8 mouse cellular contexts compared by ENCODE assay signal in the genomic region with DNA sequence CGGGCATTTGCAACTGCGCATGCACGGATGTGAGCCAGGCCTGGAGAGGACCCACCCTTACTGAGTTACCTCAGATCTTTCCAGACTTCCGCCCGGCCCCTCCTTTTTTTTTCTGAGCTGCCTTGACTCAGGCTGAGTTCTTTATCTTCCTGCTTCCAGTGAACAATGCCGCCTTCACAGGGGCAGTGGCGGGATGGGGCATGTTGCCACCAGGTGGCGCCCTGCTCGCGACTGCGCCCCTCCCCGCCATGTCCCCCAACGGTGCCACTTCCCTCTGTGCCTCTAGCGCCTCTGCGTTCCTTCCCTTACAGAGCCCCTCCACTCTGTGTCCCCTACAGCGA. TPM values are rescaled to one million over a fixed set of nuclear protein-coding genes. Genes with fewer than 3 reads are reported as not detected.
DNase-seq lines count a peak whose midpoint lies in the region; ATAC-seq lines count a peak whose summit lies in the region.

No protein-coding gene starts in this region.

- peak overlapping the region; percentile 92 for H3K27ac ChIP-seq in intestine, embryonic 14.5 days (ENCODE audit: low read depth)
- H3K27ac ChIP-seq in midbrain, embryonic 10.5 days (replicated peaks) = peak overlapping the region; percentile 94

- H3K9me3 ChIP-seq in intestine, embryonic 14.5 days (ENCODE audit: control insufficient read depth, low read length) = no peaks in the 10 kb centered on the region
- H3K9me3 ChIP-seq in midbrain, embryonic 10.5 days (replicated peaks) = no peaks in the 10 kb centered on the region

- WGBS in intestine, embryonic 14.5 days = 2% methylated on average over 16 of the region's 16 CpGs
- 1% methylated on average over 16 of the region's 16 CpGs for WGBS in midbrain, embryonic 10.5 days

- peak overlapping the region; percentile 57 for H3K4me2 ChIP-seq in intestine, embryonic 14.5 days (ENCODE audit: low read length)

- peak overlapping the region; percentile 52; the same call in 1 of the 2 replicates for H3K4me3 ChIP-seq in intestine, embryonic 14.5 days (ENCODE audit: low read depth, low read length)
- H3K4me3 ChIP-seq in midbrain, embryonic 10.5 days = peak overlapping the region; percentile 63

- H3K27me3 ChIP-seq in intestine, embryonic 14.5 days (replicated peaks; ENCODE audit: control insufficient read depth, insufficient read depth, low read length) = no peaks in the 10 kb centered on the region
- H3K27me3 ChIP-seq in midbrain, embryonic 10.5 days (ENCODE audit: low read depth, poor library complexity, severe bottlenecking) = no peaks in the 10 kb centered on the region

- peak overlapping the region; percentile 29 for H3K9ac ChIP-seq in intestine, embryonic 14.5 days (ENCODE audit: low read length)

- ATAC-seq in intestine, embryonic 14.5 days (replicated peaks; ENCODE audit: low FRiP score, low TSS enrichment, low read depth) = peak; percentile 89

- H3K4me1 ChIP-seq in intestine, embryonic 14.5 days (replicated peaks; ENCODE audit: control insufficient read depth, insufficient read depth, low read length) = peaks cover 25% of the 10 kb centered on the region
- H3K4me1 ChIP-seq in midbrain, embryonic 10.5 days = peaks cover 53% of the 10 kb centered on the region

- DNase-seq in adrenal gland, adult 2 months = peak; percentile 94
- DNase-seq in embryo, embryonic 10 days (ENCODE audit: low spot score) = peak; percentile 93
- peak; percentile 83 to 90 for DNase-seq in gastrocnemius, postnatal 36 days
- peak; percentile 91 for DNase-seq in intestine, embryonic 14.5 days (ENCODE audit: low spot score)
- DNase-seq in left cerebral cortex, postnatal 4 days = peak; percentile 82
- DNase-seq in midbrain, embryonic 10.5 days (ENCODE audit: low spot score) = peak; percentile 92
- DNase-seq in right cerebral cortex, postnatal 4 days = peak; percentile 77
- peak; percentile 94 for DNase-seq in yolk sac, embryonic 10.5 days (ENCODE audit: low spot score)

- intact Hi-C loops in gastrocnemius, postnatal 36 days (cut with DNase I) = loop anchor here (2.0 kb wide), 1 partner anchor 14 kb away; the partner anchor contains the start of gene Ticam1
- intact Hi-C loops in left cerebral cortex, postnatal 4 days (cut with DNase I) = no loop called here

- H3K36me3 ChIP-seq in intestine, embryonic 14.5 days (ENCODE audit: control insufficient read depth, insufficient read depth, low read length) = peaks cover 7% of the 10 kb centered on the region
- peaks cover 11% of the 10 kb centered on the region for H3K36me3 ChIP-seq in midbrain, embryonic 10.5 days

RNA-seq across cellular contexts. Expression of gene Plin3, which starts 1.5 kb away (rescaled TPM):
- total RNA-seq in adrenal gland, adult 2 months (2021) = 100 to 1,000 TPM in 1 of 2 experiments, 10 to 100 TPM in 1; 65.9 to 101 TPM
- 43.9 and 51.8 TPM in 2 replicates for polyA plus RNA-seq in adrenal gland, adult 2 months (2012; rRNA removed)
- total RNA-seq in gastrocnemius, postnatal 36 days (2021) = 10 to 100 TPM; 44.4 to 45.7 TPM
- polyA plus RNA-seq in intestine, embryonic 14.5 days (2014; fragmentation: Nextera tagmentation; extraction: Ambion mirVana) = 88.2 and 95.1 TPM in 2 replicates
- 1 to 10 TPM; 4.5 to 6.1 TPM for total RNA-seq in left cerebral cortex, postnatal 4 days (2021)
- 59.5 and 70.0 TPM in 2 replicates for polyA plus RNA-seq in midbrain, embryonic 10.5 days (2016; fragmentation: Nextera tagmentation; extraction: Ambion mirVana)

RNA-seq across cellular contexts. Expression of gene Arrdc5, which starts 8.9 kb away (rescaled TPM):
- total RNA-seq in adrenal gland, adult 2 months (2021) = not detected
- polyA plus RNA-seq in adrenal gland, adult 2 months (2012; rRNA removed) = not detected in 2 replicates
- total RNA-seq in gastrocnemius, postnatal 36 days (2021) = not detected
- polyA plus RNA-seq in intestine, embryonic 14.5 days (2014; fragmentation: Nextera tagmentation; extraction: Ambion mirVana) = 0.17 TPM in 1 of 2 replicates, not detected in the other
- not detected for total RNA-seq in left cerebral cortex, postnatal 4 days (2021)
- not detected in 2 replicates for polyA plus RNA-seq in midbrain, embryonic 10.5 days (2016; fragmentation: Nextera tagmentation; extraction: Ambion mirVana)

RNA-seq across cellular contexts. Expression of gene Uhrf1, which starts 12.0 kb away (rescaled TPM):
- 1 to 10 TPM; 3.1 to 3.5 TPM for total RNA-seq in adrenal gland, adult 2 months (2021)
- polyA plus RNA-seq in adrenal gland, adult 2 months (2012; rRNA removed) = 2.7 and 3.0 TPM in 2 replicates
- 1 to 10 TPM; 1.4 to 3.0 TPM for total RNA-seq in gastrocnemius, postnatal 36 days (2021)
- polyA plus RNA-seq in intestine, embryonic 14.5 days (2014; fragmentation: Nextera tagmentation; extraction: Ambion mirVana) = 122 and 123 TPM in 2 replicates
- total RNA-seq in left cerebral cortex, postnatal 4 days (2021) = 10 to 100 TPM; 12.3 to 16.2 TPM
- polyA plus RNA-seq in midbrain, embryonic 10.5 days (2016; fragmentation: Nextera tagmentation; extraction: Ambion mirVana) = 291 and 321 TPM in 2 replicates

RNA-seq across cellular contexts. Expression of gene Ticam1, which starts 14.6 kb away (rescaled TPM):
- 10 to 100 TPM; 22.7 to 29.4 TPM for total RNA-seq in adrenal gland, adult 2 months (2021)
- 39.7 and 50.2 TPM in 2 replicates for polyA plus RNA-seq in adrenal gland, adult 2 months (2012; rRNA removed)
- total RNA-seq in gastrocnemius, postnatal 36 days (2021) = 1 to 10 TPM; 2.0 to 3.2 TPM
- polyA plus RNA-seq in intestine, embryonic 14.5 days (2014; fragmentation: Nextera tagmentation; extraction: Ambion mirVana) = 7.1 and 11.3 TPM in 2 replicates
- total RNA-seq in left cerebral cortex, postnatal 4 days (2021) = 1 to 10 TPM; 3.4 to 3.7 TPM
- polyA plus RNA-seq in midbrain, embryonic 10.5 days (2016; fragmentation: Nextera tagmentation; extraction: Ambion mirVana) = 2.4 and 3.1 TPM in 2 replicates

RNA-seq across cellular contexts. Expression of gene Fem1a, which starts 34.5 kb away (rescaled TPM):
- total RNA-seq in adrenal gland, adult 2 months (2021) = 10 to 100 TPM; 27.0 to 32.4 TPM
- 44.6 and 46.9 TPM in 2 replicates for polyA plus RNA-seq in adrenal gland, adult 2 months (2012; rRNA removed)
- 100 to 1,000 TPM; 152 TPM for total RNA-seq in gastrocnemius, postnatal 36 days (2021)
- 15.3 and 16.1 TPM in 2 replicates for polyA plus RNA-seq in intestine, embryonic 14.5 days (2014; fragmentation: Nextera tagmentation; extraction: Ambion mirVana)
- total RNA-seq in left cerebral cortex, postnatal 4 days (2021) = 10 to 100 TPM; 41.4 to 45.7 TPM
- 11.7 and 15.1 TPM in 2 replicates for polyA plus RNA-seq in midbrain, embryonic 10.5 days (2016; fragmentation: Nextera tagmentation; extraction: Ambion mirVana)

Comparison
In these comparisons a context has a peak if more than half of its experiments do, and no peak if none do; other contexts are left out.
1. Peak in every context shown above with its lines: DNase-seq, ATAC-seq, H3K4me3 ChIP-seq and H3K27ac ChIP-seq.
2. RNA of gene Plin3, which starts 1.5 kb away (total RNA-seq): 65.9 to 101 TPM in adrenal gland, adult 2 months and 44.4 to 45.7 TPM in gastrocnemius, postnatal 36 days; 4.5 to 6.1 TPM in left cerebral cortex, postnatal 4 days; every median in the first group is over 4 times any median in the second.